Mouse (Mus musculus) ES-Bruce4 (cell line): ENCODE measurements around the gene Schip1.

Experiments
- CTCF ChIP-seq: IDR thresholded peaks from one replicate; pipeline ENCODE4 v1.8.1; 2011; ENCODE audit warnings: low read depth, low read length
- EP300 ChIP-seq: IDR thresholded peaks from 2 replicates; pipeline ENCODE4 v1.6.1; 2011; ENCODE audit warnings: low read depth, low read length; ENCODE audit not compliant: insufficient read depth
- POLR2A ChIP-seq: IDR thresholded peaks from one replicate; pipeline ENCODE4 v1.8.1; 2011; ENCODE audit warnings: low read length; ENCODE audit not compliant: insufficient read depth

DNA sequence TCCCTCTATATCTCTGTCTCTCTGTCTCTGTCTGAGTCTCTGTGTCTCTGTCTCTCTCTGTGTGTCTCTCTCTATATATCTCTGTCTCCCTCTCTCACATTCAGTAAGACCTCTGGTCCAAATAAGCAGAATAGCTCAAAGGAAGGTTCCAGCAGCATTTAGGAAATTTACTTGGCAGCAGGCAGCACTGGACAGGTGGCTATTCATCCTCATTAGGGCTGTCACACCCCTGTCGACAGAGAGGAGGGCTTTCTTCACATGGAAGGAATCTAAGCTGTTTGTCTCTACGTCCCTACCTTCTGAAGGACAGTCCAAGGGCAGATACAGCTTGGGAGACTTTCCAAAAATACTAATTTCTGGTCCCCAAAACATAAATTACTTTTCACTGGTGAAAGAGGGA is 267.9 kb downstream of the Schip1 start:
- TF ChIP-seq POLR2A = no peak
- TF ChIP-seq CTCF = no peak
- TF ChIP-seq EP300 = no peak
